Mouse (Mus musculus) stomach, embryonic 15.5 days (tissue): Measurements from ENCODE around the gene Cmklr1. TPM values are rescaled to one million over a fixed set of nuclear protein-coding genes. Genes with fewer than 3 reads are reported as not detected.

Source experiments
- ATAC-seq: fragments of 200-750 bp; cut with Nextera tagmentation; 2 replicates; pipeline ENCODE4 v1.8.0; 2017; ENCODE audit warnings: low read depth, moderate number of reproducible peaks, moderate TSS enrichment; ENCODE audit not compliant: insufficient read depth, low FRiP score
- H3K27ac ChIP-seq: fragments of 300-500 bp; sonication (generic); 2 replicates; pipeline ENCODE4 v1.5.1; 2015; ENCODE audit warnings: mild to moderate bottlenecking, inconsistent platforms
- H3K27me3 ChIP-seq: fragments of 300-500 bp; sonication (generic); replicated peaks from 2 replicates; pipeline ENCODE4 v1.6.1; 2015; ENCODE audit warnings: inconsistent platforms
- H3K36me3 ChIP-seq: fragments of 300-500 bp; sonication (generic); 2 replicates; pipeline ENCODE4 v1.6.1; 2015; ENCODE audit warnings: inconsistent platforms
- H3K4me1 ChIP-seq: fragments of 300-500 bp; sonication (generic); 2 replicates; pipeline ENCODE4 v1.6.1; 2015; ENCODE audit warnings: inconsistent platforms
- H3K4me2 ChIP-seq: fragments of 300-500 bp; sonication (generic); 2 replicates; pipeline ENCODE4 v1.6.1; 2015; ENCODE audit warnings: mild to moderate bottlenecking, inconsistent platforms
- H3K4me3 ChIP-seq: fragments of 300-500 bp; sonication (generic); replicated peaks from 2 replicates; pipeline ENCODE4 v1.5.1; 2015; ENCODE audit warnings: inconsistent platforms
- H3K9ac ChIP-seq: fragments of 300-500 bp; sonication (generic); 2 replicates; pipeline ENCODE4 v1.6.1; 2015; ENCODE audit warnings: inconsistent platforms
- H3K9me3 ChIP-seq: fragments of 300-500 bp; sonication (generic); 2 replicates; pipeline ENCODE4 v1.6.1; 2016; ENCODE audit warnings: inconsistent platforms
- WGBS: fragments of 180-500 bp; shearing (Covaris S2); methylation state at CpG from one replicate; pipeline ENCODE4 v1.1.7; 2015; 5-methylcytosine and 5-hydroxymethylcytosine counted together
- polyA plus RNA-seq: library from polyadenylated mRNA; unstranded; fragments of >200 nt; fragmentation: Nextera tagmentation; extraction: Ambion mirVana; gene quantifications from 2 replicates; pipeline ENCODE4 v1.2.1, GENCODE M21; 2015

The Cmklr1 gene
- polyA plus RNA-seq, 1 experiment from 2014 or later, result 4.4 TPM

DNA sequence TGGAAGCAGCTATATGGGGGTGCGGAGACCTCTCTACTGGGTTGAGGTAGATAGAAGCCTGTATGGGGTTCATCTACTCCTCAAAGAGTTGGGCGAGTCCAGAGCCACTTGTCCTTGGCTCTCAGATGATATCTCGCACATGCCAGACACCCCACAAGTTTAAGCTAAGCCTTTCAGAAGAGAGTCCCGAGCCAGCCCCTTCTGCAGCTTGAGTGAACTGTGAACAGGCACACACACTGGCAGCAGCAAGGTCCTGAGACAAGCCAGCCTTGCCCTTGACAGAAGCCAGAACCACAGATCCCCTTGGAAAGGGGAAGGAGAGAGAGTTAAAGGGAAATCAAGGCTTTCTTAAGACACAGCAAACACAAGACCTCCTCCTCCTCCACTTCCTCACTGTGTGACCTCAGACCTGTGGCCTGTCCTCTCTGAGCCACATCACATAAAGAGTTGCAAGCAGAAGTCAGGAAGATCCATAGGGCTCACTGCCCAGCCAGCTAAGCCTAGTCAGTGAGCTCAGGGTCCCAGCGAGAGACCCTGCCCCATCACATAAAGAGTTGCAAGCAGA, 1.5 kb downstream of the Cmklr1 start:
- WGBS, result 60% methylated on average over 5 of the region's 5 CpGs
- H3K27ac ChIP-seq, result no peak overlapping the region
- no peaks in the 10 kb centered on the region for H3K36me3 ChIP-seq
- no peak overlapping the region for H3K4me3 ChIP-seq
- no peak overlapping the region for H3K9ac ChIP-seq
- H3K9me3 ChIP-seq, result no peaks in the 10 kb centered on the region
- no peak for ATAC-seq
- no peak overlapping the region for H3K4me2 ChIP-seq
- peaks cover 11% of the 10 kb centered on the region for H3K4me1 ChIP-seq
- H3K27me3 ChIP-seq, result no peaks in the 10 kb centered on the region

DNA sequence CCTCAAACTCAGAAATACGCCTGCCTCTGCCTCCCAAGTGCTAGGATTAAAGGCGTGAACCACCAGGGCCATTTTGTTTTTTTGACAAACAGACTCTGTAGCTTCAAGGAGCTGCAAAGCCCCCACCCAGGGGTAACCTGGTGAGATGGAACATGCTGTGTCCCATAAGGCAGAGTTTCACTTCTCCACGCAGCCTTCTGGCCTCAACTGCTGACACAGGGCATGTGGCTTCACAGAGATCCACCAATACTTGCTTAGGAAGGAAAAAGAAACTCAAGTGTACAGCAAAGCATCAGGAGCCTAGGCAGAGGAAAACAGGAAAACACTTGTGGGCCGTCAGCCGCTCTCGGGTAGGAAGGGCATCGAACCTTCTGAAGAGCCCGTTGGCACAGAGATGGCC, 3.1 kb downstream of the Cmklr1 start:
- Histone ChIP-seq H3K27me3 (no peaks in the 10 kb centered on the region), H3K36me3 (no peaks in the 10 kb centered on the region), H3K27ac (no peak overlapping the region), H3K4me2 (no peak overlapping the region), H3K9me3 (no peaks in the 10 kb centered on the region), H3K4me1 (peaks cover 11% of the 10 kb centered on the region), H3K9ac (no peak overlapping the region), H3K4me3 (no peak overlapping the region)
- no peak for ATAC-seq
- 80% methylated on average over 8 of the region's 8 CpGs for whole genome bisulfite sequencing

DNA sequence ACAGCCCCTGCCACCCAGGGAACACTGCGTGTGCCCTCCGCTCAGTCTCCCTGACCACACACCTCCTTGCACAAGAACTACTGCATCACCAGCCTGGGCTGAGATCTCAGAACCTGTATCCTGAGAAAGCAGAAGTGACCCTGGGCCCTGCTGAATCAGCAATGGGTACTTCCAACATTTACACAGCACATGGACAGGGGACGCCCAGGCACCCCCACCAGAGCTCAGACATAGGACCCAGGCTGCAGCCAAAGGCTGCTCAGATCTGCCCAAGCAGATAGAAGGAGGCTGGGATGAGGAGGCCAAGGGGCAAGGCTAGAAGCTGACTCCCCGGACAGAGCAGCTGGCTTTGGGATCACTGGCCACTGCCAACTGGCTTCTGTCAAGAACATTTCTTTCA, 5.7 kb downstream of the Cmklr1 start:
- Histone ChIP-seq H3K4me2 (no peak overlapping the region), H3K4me3 (no peak overlapping the region), H3K27ac (no peak overlapping the region), H3K9ac (no peak overlapping the region), H3K27me3 (no peaks in the 10 kb centered on the region), H3K4me1 (no peaks in the 10 kb centered on the region), H3K9me3 (no peaks in the 10 kb centered on the region), H3K36me3 (no peaks in the 10 kb centered on the region)
- no peak for ATAC-seq
- 74% methylated on average over 4 of the region's 4 CpGs for WGBS

DNA sequence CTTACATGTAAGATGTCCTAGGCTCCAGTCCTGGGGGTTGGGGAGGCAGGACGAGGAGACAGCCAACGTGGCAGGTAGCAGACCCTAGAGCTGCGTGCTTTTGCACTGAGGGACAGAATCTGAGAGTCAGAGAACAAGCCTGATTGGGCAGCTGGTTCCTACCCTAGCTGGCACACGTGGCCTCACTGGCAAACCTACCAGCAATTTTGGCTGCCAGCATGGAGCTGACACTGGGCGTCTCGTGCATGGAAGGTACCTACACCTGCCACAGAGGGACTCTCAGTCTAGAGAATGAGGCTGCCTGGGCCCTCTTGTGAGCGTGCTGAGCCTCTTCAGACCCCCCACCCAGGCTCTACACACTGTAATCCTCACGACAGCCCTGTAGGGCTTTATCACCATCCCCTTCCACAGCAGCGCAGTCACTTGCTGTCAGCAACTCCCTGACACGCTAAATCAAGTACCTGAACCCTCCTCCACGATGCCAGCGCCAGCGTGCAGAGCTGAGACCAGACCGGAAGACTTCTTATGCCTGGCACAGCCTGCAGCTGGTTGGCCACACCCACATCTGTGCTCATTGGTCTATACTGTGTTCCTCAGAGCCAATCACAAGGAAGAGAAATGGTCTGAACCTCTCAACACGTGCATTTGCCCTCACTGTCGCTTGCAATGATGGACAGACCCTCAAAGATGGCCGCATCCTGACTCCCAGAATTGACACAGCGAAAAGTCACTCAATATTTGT, 6.9 kb downstream of the Cmklr1 start:
- ATAC-seq, result peak; percentile 21; the same call in 1 of the 2 replicates
- no peaks in the 10 kb centered on the region for H3K4me1 ChIP-seq
- no peak overlapping the region for H3K4me3 ChIP-seq
- no peak overlapping the region for H3K4me2 ChIP-seq
- WGBS, result 53% methylated on average over 18 of the region's 18 CpGs
- no peak overlapping the region for H3K27ac ChIP-seq
- H3K36me3 ChIP-seq, result no peaks in the 10 kb centered on the region
- H3K9me3 ChIP-seq, result no peaks in the 10 kb centered on the region
- H3K9ac ChIP-seq, result no peak overlapping the region
- no peaks in the 10 kb centered on the region for H3K27me3 ChIP-seq

DNA sequence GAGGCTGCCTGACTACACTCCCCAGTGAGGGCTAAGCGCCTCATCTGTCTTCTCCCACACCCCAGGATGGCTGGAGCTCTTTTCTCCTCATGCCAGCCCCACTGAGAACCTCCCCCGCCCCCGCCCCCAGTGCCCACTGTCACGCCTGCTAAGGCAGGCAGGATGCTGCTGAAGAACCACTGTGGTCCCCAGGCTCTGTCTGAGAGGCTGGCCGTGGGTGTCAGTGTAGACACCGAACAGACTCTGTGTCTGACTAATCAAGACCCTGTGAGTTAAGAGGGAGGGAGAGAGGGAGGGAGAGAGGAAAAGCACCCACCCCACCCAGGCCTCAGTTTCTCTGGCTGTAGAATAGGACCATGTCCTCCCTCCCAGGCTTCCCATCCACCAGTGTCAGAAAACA, 9.2 kb downstream of the Cmklr1 start:
- no peak overlapping the region for H3K27ac ChIP-seq
- no peaks in the 10 kb centered on the region for H3K36me3 ChIP-seq
- no peak for ATAC-seq
- no peaks in the 10 kb centered on the region for H3K9me3 ChIP-seq
- no peaks in the 10 kb centered on the region for H3K4me1 ChIP-seq
- H3K4me2 ChIP-seq, result no peak overlapping the region
- H3K9ac ChIP-seq, result no peak overlapping the region
- H3K4me3 ChIP-seq, result no peak overlapping the region
- WGBS, result 57% methylated on average over 6 of the region's 6 CpGs
- H3K27me3 ChIP-seq, result no peaks in the 10 kb centered on the region

DNA sequence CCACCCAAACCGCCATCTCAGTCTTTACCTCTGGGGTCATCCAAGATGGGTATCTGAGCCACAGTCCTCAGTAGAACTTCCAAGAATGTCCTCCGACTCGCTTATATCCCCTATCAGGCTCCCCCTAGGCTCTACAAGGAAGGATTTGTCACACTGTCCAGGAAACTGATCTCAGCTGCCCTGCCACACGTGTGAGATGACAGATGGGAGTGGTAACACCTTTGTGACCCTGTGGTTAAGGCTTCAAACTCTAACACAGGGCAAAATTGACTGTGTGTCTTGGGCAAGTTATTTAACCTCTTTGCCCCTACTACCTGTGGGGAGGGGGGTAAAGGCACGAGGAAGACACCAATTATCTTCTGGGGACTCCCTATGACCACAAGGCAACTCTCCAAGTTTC, 11.1 kb downstream of the Cmklr1 start:
- H3K9me3 ChIP-seq, result no peaks in the 10 kb centered on the region
- no peak overlapping the region for H3K27ac ChIP-seq
- 60% methylated on average over 5 of the region's 5 CpGs for WGBS
- peaks cover 7% of the 10 kb centered on the region for H3K4me1 ChIP-seq
- no peaks in the 10 kb centered on the region for H3K27me3 ChIP-seq
- ATAC-seq, result no peak
- H3K36me3 ChIP-seq, result no peaks in the 10 kb centered on the region
- no peak overlapping the region for H3K4me3 ChIP-seq
- no peak overlapping the region for H3K9ac ChIP-seq
- no peak overlapping the region for H3K4me2 ChIP-seq

DNA sequence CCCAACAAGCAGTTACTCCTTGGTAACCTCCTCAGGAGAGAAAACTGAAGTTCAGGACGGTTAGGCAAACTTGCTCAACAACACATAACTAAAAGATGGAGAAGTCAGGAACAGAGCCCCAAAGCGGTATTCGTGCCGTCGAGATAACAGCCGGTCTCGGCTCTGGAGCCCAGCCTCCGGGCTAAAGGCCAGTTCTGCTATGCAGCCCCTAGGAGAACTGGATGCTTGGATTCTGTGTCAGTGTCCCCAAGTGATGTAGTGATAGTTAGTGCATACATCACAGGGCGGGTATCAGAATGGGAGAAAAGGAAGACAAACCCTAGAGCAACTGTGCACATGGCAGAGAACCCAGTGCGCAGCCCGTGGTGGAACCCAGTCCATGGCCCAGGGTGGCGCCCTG, 12.2 kb downstream of the Cmklr1 start:
- no peaks in the 10 kb centered on the region for H3K27me3 ChIP-seq
- 77% methylated on average over 12 of the region's 12 CpGs for WGBS
- peaks cover 14% of the 10 kb centered on the region for H3K4me1 ChIP-seq
- no peak overlapping the region for H3K4me3 ChIP-seq
- no peak for ATAC-seq
- H3K4me2 ChIP-seq, result no peak overlapping the region
- H3K9me3 ChIP-seq, result no peaks in the 10 kb centered on the region
- no peak overlapping the region for H3K9ac ChIP-seq
- H3K36me3 ChIP-seq, result no peaks in the 10 kb centered on the region
- H3K27ac ChIP-seq, result no peak overlapping the region

DNA sequence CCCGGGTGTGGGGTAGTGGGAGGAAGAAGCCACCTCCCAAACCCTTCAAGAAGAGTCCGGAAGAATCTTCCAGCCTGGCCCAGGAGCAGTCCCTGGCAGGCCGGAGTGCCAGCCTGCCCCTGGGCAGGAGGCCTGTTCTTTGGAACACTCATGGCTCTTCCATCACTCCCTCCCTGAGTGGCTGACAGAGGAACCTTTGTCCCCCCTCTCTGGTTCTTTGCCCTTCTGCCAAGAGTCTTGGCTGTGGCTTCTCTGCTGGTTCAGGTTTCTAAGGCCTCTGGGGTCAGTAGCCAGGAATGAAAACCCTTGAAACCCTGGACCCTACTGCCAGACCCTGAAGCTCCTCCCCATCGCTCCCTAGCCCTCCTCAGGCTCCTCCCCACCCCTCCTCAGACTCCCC, 12.6 kb downstream of the Cmklr1 start:
- Histone ChIP-seq H3K4me3 (no peak overlapping the region), H3K9ac (no peak overlapping the region), H3K36me3 (no peaks in the 10 kb centered on the region), H3K27me3 (no peaks in the 10 kb centered on the region), H3K27ac (no peak overlapping the region), H3K4me1 (peaks cover 17% of the 10 kb centered on the region), H3K4me2 (no peak overlapping the region), H3K9me3 (no peaks in the 10 kb centered on the region)
- ATAC-seq, result no peak
- WGBS, result 75% methylated on average over 4 of the region's 4 CpGs

DNA sequence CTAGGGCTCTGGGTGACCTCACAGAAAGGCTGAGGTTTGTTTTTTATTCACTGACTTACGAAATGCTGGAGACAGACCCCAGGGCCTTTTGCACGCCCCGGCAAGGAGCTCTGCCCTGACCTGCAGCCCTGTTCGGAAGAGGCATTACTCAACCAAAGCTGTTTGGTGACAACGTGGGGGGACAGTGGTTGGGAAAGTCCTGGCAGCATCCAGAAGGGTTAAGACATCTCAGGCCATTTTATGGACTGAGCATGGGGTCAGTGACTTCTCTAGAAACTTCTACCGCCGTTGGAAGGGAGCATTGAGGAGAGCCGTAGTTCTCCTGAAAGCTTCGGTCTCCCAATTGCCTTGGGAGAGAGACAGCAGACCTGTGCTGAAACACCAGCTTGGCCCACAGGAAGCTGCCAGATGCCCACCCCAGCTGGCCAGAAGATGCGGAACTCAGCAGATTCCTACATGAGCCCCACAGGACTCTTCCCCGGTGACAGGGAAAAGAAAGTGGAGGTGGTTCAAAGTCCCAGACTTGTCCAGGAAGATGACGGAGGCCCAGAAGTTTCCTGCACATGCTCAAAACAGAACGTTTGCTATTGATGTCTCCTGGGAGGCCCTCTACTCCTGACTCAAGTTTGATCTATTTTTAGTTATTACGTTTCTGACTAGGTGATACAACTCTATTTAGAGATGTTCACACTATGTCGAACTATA, 14.2 kb downstream of the Cmklr1 start:
- no peak overlapping the region for H3K4me2 ChIP-seq
- ATAC-seq, result no peak
- H3K9me3 ChIP-seq, result no peaks in the 10 kb centered on the region
- H3K27ac ChIP-seq, result no peak overlapping the region
- 70% methylated on average over 15 of the region's 15 CpGs for WGBS
- H3K9ac ChIP-seq, result no peak overlapping the region
- H3K4me3 ChIP-seq, result no peak overlapping the region
- H3K36me3 ChIP-seq, result no peaks in the 10 kb centered on the region
- H3K27me3 ChIP-seq, result no peaks in the 10 kb centered on the region
- peaks cover 17% of the 10 kb centered on the region for H3K4me1 ChIP-seq

DNA sequence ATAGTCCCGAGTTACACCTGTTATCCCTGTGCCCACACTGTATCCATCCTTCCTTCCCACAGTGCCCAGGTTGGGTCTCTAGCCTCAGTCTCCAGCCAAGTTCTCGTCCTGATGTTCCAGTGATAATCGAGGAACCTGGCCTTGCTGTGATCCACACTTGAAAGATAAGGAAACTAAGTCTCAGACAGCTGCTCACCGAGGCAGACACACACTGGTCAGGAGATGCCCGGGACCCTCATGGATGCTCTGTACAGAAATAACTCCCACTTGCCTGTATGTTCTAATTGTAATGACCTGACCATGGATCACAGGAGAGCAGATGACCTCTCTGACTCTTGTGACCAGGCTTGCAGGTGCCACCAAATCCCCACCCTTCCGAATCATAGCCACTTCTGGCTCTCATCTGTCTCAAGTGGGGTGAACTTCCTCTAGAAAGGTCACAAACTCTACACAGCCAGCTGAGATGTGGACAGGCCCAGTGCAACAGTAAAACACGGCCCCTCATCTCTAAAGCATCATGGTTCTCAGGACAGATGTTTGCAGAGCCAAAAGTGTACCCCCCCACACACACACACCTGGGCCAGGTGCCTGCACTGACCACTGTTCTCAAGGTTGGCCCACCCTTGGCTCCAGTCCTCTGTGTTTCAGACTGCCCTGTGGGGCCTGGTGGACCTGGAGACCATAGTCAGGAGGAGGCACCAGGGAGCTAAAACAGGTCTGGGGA, 15.2 kb downstream of the Cmklr1 start:
- Histone ChIP-seq H3K27me3 (no peaks in the 10 kb centered on the region), H3K4me1 (peaks cover 17% of the 10 kb centered on the region), H3K9ac (no peak overlapping the region), H3K9me3 (no peaks in the 10 kb centered on the region), H3K4me2 (no peak overlapping the region), H3K27ac (no peak overlapping the region), H3K36me3 (no peaks in the 10 kb centered on the region), H3K4me3 (no peak overlapping the region)
- no peak for ATAC-seq
- 78% methylated on average over 7 of the region's 7 CpGs for WGBS

DNA sequence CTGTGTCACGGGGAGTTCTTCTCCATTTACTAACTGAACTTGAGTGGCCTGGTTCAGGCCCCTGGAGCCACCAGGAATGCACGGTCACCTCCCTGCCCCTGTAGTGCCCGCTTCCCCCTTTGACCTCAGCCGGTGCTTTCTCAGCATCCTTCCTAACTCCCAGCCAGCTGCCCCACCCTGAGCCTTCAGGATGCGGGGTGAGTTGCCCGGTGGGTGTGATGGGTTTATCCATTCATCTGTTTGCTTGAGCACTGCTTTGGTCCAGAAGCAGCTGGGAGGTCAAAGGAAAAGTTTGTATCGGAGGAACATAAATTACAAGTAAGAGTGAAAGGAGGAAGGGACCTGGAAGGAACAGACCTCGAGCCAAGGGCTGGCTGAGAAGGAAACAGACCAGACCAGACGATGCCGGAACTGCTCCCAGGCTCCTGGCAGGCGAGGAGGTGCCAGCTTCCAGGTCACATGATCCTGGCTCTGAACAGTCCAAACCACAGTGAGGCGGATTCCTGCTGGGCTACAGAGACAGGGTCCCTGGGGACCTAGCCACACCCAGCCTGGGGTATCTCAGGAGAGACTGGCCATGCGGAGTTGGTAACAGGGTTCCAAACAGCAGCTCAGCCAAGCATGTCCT, 16.1 kb downstream of the Cmklr1 start:
- WGBS, result 42% methylated on average over 13 of the region's 13 CpGs
- H3K4me2 ChIP-seq, result no peak overlapping the region
- peaks cover 17% of the 10 kb centered on the region for H3K4me1 ChIP-seq
- H3K4me3 ChIP-seq, result no peak overlapping the region
- no peak overlapping the region for H3K9ac ChIP-seq
- no peaks in the 10 kb centered on the region for H3K27me3 ChIP-seq
- H3K9me3 ChIP-seq, result no peaks in the 10 kb centered on the region
- no peak overlapping the region for H3K27ac ChIP-seq
- no peak for ATAC-seq
- no peaks in the 10 kb centered on the region for H3K36me3 ChIP-seq
